Mouse (Mus musculus): ENCODE measurements around the gene Arhgdia. TPM values are rescaled to one million over a fixed set of nuclear protein-coding genes. Genes with fewer than 3 reads are reported as not detected.

The Arhgdia gene
- polyA plus RNA-seq, 1 experiment from 2014 or later: 597 TPM

DNA sequence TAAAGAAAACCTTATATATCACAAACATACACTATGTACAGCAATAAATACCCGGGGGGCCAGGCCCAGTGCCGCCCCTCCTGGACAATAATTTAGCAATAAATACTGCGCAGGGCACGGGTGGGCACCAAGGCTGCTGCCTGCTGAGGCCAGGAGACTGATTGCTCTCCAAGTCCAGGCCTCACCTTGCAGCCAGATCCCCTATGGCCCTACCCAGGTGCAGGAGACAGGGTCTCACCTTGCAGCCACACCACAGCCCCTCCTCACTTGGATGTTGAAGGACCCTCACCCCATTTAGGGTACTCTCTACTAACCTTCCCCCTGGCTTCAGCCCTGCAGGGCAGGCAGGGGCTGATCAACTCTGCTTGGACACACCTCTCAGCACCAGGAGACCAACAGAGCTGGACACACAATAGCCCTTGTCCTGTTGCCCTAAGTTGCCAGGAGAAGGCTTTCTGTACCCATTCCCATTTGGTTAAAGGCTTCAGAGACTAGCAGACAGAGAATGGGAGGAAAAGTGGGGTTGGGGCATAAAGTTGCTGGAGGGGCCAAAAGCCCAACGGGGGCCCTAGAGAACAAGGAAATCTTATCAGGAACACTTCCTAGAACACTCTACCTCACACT, 43.8 kb upstream of the Arhgdia start, which contains the start of gene Sirt7:
Gene Sirt7, minus strand, starts transcription at position 89 of the 624 bp plus-strand sequence.
- Histone ChIP-seq H3K9ac (ENCODE audit: low read length) (peak within 1 kb of the TSS; percentile 68), H3K4me3 (ENCODE audit: low read depth, low read length) (peak within 1 kb of the TSS; percentile 91), H3K27ac (replicated peaks; ENCODE audit: low read depth, low read length) (peak within 1 kb of the TSS; percentile 74), H3K27me3 (ENCODE audit: control insufficient read depth, insufficient read depth, low read length) (no peaks in the 10 kb centered on the region), H3K36me3 (ENCODE audit: control insufficient read depth, insufficient read depth, low read length) (peaks cover 10% of the 10 kb centered on the region), H3K4me1 (ENCODE audit: control insufficient read depth, insufficient read depth, low read length) (peaks cover 15% of the 10 kb centered on the region), H3K4me2 (ENCODE audit: low read depth, severe bottlenecking) (peak within 1 kb of the TSS; percentile 100), H3K9me3 (ENCODE audit: control insufficient read depth, low read length) (no peaks in the 10 kb centered on the region)
- WGBS: 22% methylated on average over 5 of the region's 5 CpGs
- ATAC-seq (ENCODE audit: insufficient number of reproducible peaks, low FRiP score, low TSS enrichment, low read depth) (peak; percentile 40), DNase-seq (ENCODE audit: low spot score) (no peak)

DNA sequence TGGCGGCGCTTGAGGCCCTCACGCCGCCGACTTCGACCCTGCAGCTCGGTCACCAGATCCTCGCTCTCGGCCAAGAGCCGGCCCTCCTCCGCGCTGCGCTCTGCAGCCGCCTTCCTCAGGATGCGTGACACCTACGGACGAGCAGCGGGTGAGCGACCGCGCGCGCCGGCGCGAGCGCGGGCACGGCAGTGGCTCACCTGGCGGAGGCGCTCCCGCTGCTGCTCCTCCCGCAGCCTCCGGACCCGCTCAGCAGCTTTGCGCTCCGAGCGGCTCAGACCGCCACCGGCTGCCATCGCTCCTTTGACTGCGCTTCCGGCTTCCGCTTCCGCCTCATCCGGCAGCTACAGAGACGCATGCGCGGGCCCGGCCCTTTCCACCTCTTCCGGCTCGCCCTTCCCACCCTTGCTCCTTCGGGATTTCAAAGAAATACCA, 43.3 kb upstream of the Arhgdia start:
- Histone ChIP-seq H3K4me3 (ENCODE audit: low read depth, low read length) (peak overlapping the region; percentile 91), H3K4me2 (ENCODE audit: low read depth, severe bottlenecking) (peak overlapping the region; percentile 100), H3K9me3 (ENCODE audit: control insufficient read depth, low read length) (no peaks in the 10 kb centered on the region), H3K4me1 (ENCODE audit: control insufficient read depth, insufficient read depth, low read length) (peaks cover 10% of the 10 kb centered on the region), H3K27ac (replicated peaks; ENCODE audit: low read depth, low read length) (peak overlapping the region; percentile 74), H3K9ac (ENCODE audit: low read length) (peak overlapping the region; percentile 68), H3K36me3 (ENCODE audit: control insufficient read depth, insufficient read depth, low read length) (peaks cover 12% of the 10 kb centered on the region), H3K27me3 (ENCODE audit: control insufficient read depth, insufficient read depth, low read length) (no peaks in the 10 kb centered on the region)
- WGBS: 0% methylated on average over 53 of the region's 53 CpGs
- DNase-seq (ENCODE audit: low spot score) (peak; percentile 88), ATAC-seq (ENCODE audit: insufficient number of reproducible peaks, low FRiP score, low TSS enrichment, low read depth) (peak; percentile 58; the same call in 1 of the 2 replicates)

DNA sequence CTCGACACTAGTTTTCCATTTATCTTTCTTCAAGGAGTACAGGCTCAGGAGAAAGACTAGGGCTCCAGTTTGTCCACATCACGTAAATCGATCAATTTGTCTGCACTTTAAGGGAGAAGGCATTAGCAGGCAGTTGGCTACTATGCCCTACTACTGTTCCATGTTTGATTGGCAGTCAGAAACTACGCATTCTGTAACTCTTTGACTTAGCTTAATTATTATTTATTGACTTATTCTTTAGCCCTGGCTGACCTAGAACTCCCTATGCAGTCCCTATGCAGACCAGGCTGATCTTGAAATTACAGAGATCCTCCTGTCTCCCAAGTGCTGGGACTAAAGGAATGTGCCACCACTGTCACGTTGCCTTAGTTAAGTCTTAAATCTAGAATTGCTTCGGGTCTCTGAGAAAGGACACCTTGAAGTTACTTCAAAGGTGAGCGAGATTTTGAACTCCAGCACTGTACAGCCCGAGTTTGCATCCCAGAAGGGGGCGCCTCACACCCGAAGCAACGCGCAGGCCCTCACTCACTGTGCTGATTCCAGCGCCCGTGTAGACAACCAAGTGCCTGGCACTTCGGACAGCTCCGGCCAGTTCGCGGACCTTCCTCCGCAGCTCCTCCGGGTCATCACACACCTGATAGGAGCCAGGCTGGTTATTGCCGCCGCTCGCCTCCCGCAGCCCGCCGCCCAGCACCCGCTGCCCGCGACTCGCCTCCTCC, 42.7 kb upstream of the Arhgdia start:
- Histone ChIP-seq H3K36me3 (ENCODE audit: control insufficient read depth, insufficient read depth, low read length) (peaks cover 11% of the 10 kb centered on the region), H3K27ac (replicated peaks; ENCODE audit: low read depth, low read length) (peak overlapping the region; percentile 74), H3K4me3 (ENCODE audit: low read depth, low read length) (peak overlapping the region; percentile 91), H3K9me3 (ENCODE audit: control insufficient read depth, low read length) (no peaks in the 10 kb centered on the region), H3K27me3 (ENCODE audit: control insufficient read depth, insufficient read depth, low read length) (no peaks in the 10 kb centered on the region), H3K4me2 (ENCODE audit: low read depth, severe bottlenecking) (peak overlapping the region; percentile 100), H3K4me1 (ENCODE audit: control insufficient read depth, insufficient read depth, low read length) (peaks cover 8% of the 10 kb centered on the region), H3K9ac (ENCODE audit: low read length) (peak overlapping the region; percentile 68)
- DNase-seq (ENCODE audit: low spot score) (peak; percentile 72), ATAC-seq (ENCODE audit: insufficient number of reproducible peaks, low FRiP score, low TSS enrichment, low read depth) (no peak)
- WGBS: 13% methylated on average over 30 of the region's 30 CpGs

DNA sequence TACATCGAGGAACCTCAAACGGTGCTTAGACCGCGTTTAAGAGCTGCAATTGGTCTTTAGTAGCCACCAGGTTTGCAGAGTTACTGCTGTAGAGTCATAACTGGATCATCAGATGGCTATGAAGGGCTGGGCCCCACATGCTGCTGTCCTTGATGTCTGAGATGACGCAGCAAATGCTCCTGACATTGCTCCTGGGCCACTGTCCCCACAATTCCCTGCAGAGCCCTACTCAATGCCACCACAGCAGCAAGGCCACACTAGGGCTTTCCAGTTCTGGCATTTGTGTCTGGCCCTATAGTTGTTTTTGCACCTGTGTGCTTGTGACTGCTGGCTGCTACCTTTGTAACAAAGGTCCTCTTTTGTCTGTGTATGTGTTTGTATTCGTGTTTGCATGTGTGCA, 41.4 kb upstream of the Arhgdia start:
- Histone ChIP-seq H3K4me3 (ENCODE audit: low read depth, low read length) (no peak overlapping the region), H3K27ac (replicated peaks; ENCODE audit: low read depth, low read length) (no peak overlapping the region), H3K4me2 (ENCODE audit: low read depth, severe bottlenecking) (no peak overlapping the region), H3K9me3 (ENCODE audit: control insufficient read depth, low read length) (no peaks in the 10 kb centered on the region), H3K27me3 (ENCODE audit: control insufficient read depth, insufficient read depth, low read length) (no peaks in the 10 kb centered on the region), H3K4me1 (ENCODE audit: control insufficient read depth, insufficient read depth, low read length) (peaks cover 11% of the 10 kb centered on the region), H3K9ac (ENCODE audit: low read length) (no peak overlapping the region), H3K36me3 (ENCODE audit: control insufficient read depth, insufficient read depth, low read length) (peaks cover 12% of the 10 kb centered on the region)
- no peak for ATAC-seq (ENCODE audit: insufficient number of reproducible peaks, low FRiP score, low TSS enrichment, low read depth)
- DNase-seq (ENCODE audit: low spot score): no peak
- 90% methylated on average over 6 of the region's 6 CpGs for WGBS

DNA sequence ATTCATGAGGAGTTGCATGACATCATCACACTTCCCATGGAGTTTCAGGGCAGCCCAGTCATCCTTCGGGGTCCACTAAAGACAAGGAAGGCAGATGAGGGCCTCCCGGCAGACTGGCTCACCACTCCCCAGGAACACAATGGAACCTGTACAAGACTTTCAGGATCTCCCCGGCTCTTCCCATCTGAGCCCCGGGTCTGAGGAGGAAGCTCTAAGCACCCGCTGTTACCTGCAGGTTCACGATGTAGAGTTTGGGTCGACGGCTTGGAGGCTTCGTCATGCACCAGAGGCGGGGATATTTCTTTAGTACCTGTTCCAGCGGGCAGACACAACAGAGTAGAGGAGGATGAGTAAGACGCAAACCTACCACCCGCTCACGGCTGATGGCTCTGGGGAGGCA, 38.8 kb upstream of the Arhgdia start:
- Histone ChIP-seq H3K9me3 (ENCODE audit: control insufficient read depth, low read length) (no peaks in the 10 kb centered on the region), H3K4me1 (ENCODE audit: control insufficient read depth, insufficient read depth, low read length) (peaks cover 13% of the 10 kb centered on the region), H3K27ac (replicated peaks; ENCODE audit: low read depth, low read length) (no peak overlapping the region), H3K4me2 (ENCODE audit: low read depth, severe bottlenecking) (no peak overlapping the region), H3K27me3 (ENCODE audit: control insufficient read depth, insufficient read depth, low read length) (no peaks in the 10 kb centered on the region), H3K36me3 (ENCODE audit: control insufficient read depth, insufficient read depth, low read length) (peaks cover 14% of the 10 kb centered on the region), H3K4me3 (ENCODE audit: low read depth, low read length) (no peak overlapping the region), H3K9ac (ENCODE audit: low read length) (no peak overlapping the region)
- WGBS: 92% methylated on average over 14 of the region's 14 CpGs
- DNase-seq (ENCODE audit: low spot score): no peak
- no peak for ATAC-seq (ENCODE audit: insufficient number of reproducible peaks, low FRiP score, low TSS enrichment, low read depth)

DNA sequence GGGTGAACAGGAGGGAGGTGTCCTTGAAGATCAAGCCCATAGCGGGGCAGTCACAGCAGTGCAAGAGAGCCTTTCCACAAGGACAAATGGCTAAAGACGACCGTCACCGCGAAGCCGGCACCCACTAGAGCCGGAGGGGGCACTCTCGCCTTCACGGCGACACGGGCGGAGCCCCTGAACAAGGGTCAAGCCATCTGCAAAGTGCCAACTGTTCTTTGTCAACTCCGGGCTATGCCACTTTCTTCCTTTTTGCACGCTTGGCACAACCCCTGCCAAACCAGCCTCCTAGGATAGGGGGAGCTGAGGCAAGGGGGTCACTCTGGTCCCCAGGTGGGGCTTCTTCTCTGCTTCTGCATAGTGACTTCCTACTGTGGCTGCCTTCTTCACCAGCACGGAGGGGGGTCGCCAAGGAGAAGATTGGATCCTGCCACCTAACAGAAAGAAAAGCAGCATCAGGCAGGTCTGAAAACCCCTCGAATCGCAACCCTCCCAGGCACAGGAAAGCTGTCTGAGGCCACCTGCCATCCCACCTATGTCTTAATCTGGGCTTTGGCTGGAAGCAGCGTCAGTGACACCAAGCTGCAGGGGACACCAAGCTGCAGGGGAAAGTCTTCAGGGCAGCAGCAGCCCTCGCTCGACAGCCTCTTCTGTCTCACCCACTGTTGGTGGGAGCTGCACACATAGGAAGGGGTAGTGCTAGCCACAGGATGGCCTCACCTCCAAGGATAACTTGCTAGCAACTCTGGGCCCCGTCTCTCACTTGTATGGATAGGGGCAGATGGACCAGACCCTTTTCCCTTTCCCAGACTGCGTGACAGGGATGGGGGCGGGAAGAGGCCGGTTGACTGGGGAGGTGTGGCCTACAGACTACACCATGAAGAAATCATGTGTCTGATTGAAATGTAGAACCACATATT, 37.5 kb upstream of the Arhgdia start:
- no peak for DNase-seq (ENCODE audit: low spot score)
- Histone ChIP-seq H3K27ac (replicated peaks; ENCODE audit: low read depth, low read length) (no peak overlapping the region), H3K27me3 (ENCODE audit: control insufficient read depth, insufficient read depth, low read length) (no peaks in the 10 kb centered on the region), H3K36me3 (ENCODE audit: control insufficient read depth, insufficient read depth, low read length) (peaks cover 18% of the 10 kb centered on the region), H3K9me3 (ENCODE audit: control insufficient read depth, low read length) (no peaks in the 10 kb centered on the region), H3K4me1 (ENCODE audit: control insufficient read depth, insufficient read depth, low read length) (peaks cover 11% of the 10 kb centered on the region), H3K4me2 (ENCODE audit: low read depth, severe bottlenecking) (no peak overlapping the region), H3K4me3 (ENCODE audit: low read depth, low read length) (peak overlapping the region; percentile 72; the same call in 1 of the 2 replicates), H3K9ac (ENCODE audit: low read length) (no peak overlapping the region)
- no peak; the same call in 1 of the 2 replicates for ATAC-seq (ENCODE audit: insufficient number of reproducible peaks, low FRiP score, low TSS enrichment, low read depth)
- WGBS: 95% methylated on average over 25 of the region's 25 CpGs

DNA sequence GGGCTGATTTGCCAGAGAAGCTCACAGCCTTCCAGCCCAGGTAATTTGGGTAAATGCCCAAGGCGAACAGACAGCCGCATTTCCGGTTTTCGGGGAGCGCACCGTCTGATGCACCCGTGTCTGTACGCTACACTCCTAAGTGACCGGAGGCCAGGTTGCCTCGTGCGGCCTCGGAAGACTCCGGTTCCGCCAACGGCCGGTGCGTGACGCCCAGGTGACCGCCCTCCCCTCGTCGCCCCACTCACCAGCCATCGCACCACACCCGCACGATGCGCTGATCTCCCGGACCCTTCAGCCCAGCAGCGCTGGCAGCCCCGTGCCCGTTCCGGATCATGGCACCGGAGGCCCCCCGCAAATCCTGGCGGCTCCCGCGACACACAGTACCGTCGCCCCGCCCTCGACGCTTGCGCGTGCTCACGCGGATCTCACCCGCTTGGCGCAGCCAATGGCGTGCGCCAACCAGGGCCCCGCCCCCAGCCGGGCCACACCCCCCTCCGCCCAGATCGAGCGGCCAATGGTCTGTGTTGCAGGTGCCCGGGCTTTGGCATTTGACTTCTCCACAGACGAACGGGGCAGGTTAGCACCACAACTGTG, 36.2 kb upstream of the Arhgdia start, which contains the start of gene Pcyt2:
Gene Pcyt2, minus strand, starts transcription at position 418 of the 594 bp plus-strand sequence.
- no peaks in the 10 kb centered on the region for H3K27me3 ChIP-seq (ENCODE audit: control insufficient read depth, insufficient read depth, low read length)
- under 1% methylated on average over 55 of the region's 56 CpGs for WGBS
- ATAC-seq (ENCODE audit: insufficient number of reproducible peaks, low FRiP score, low TSS enrichment, low read depth): peak; percentile 90
- peak within 1 kb of the TSS; percentile 84 for H3K4me2 ChIP-seq (ENCODE audit: low read depth, severe bottlenecking)
- no peak within 1 kb of the TSS for H3K27ac ChIP-seq (replicated peaks; ENCODE audit: low read depth, low read length)
- H3K9ac ChIP-seq (ENCODE audit: low read length): peak within 1 kb of the TSS; percentile 76
- peaks cover 11% of the 10 kb centered on the region for H3K4me1 ChIP-seq (ENCODE audit: control insufficient read depth, insufficient read depth, low read length)
- DNase-seq (ENCODE audit: low spot score): peak; percentile 92
- H3K36me3 ChIP-seq (ENCODE audit: control insufficient read depth, insufficient read depth, low read length): peaks cover 20% of the 10 kb centered on the region
- no peaks in the 10 kb centered on the region for H3K9me3 ChIP-seq (ENCODE audit: control insufficient read depth, low read length)
- H3K4me3 ChIP-seq (ENCODE audit: low read depth, low read length): peak within 1 kb of the TSS; percentile 72
